Mouse (Mus musculus) limb, embryonic 11.5 days (tissue): Measurements from ENCODE around the gene Ugdh. TPM values are rescaled to one million over a fixed set of nuclear protein-coding genes. Genes with fewer than 3 reads are reported as not detected.
A peak's percentile ranks its signal among the peaks of the same experiment; 100 is the strongest.

Experiments used
- ATAC-seq: fragments of 200-750 bp; cut with Nextera tagmentation; 2 replicates; pipeline ENCODE4 v1.8.0; 2017; ENCODE audit warnings: low read depth; ENCODE audit not compliant: insufficient number of reproducible peaks, low FRiP score, low TSS enrichment
- DNase-seq: peaks from one replicate; pipeline ENCODE4 v3.0.0-alpha.2; 2015; ENCODE audit warnings: low spot score
- H3K27ac ChIP-seq: fragments of 300-500 bp; sonication (generic); replicated peaks from 2 replicates; pipeline ENCODE4 v1.5.1; 2014; ENCODE audit warnings: low read depth, mild to moderate bottlenecking, low read length
- H3K27me3 ChIP-seq: fragments of 300-500 bp; sonication (generic); 2 replicates; pipeline ENCODE4 v1.6.1; 2014; ENCODE audit warnings: mild to moderate bottlenecking, low read length, mixed read lengths; ENCODE audit not compliant: control insufficient read depth, insufficient read depth
- H3K36me3 ChIP-seq: fragments of 300-500 bp; sonication (generic); 2 replicates; pipeline ENCODE4 v1.6.1; 2014; ENCODE audit warnings: mild to moderate bottlenecking, low read length, moderate library complexity, mixed read lengths; ENCODE audit not compliant: control insufficient read depth, insufficient read depth
- H3K4me1 ChIP-seq: fragments of 300-500 bp; sonication (generic); 2 replicates; pipeline ENCODE4 v1.6.1; 2014; ENCODE audit warnings: low read length, mixed read lengths; ENCODE audit not compliant: control insufficient read depth, insufficient read depth
- H3K4me2 ChIP-seq: fragments of 300-500 bp; sonication (generic); 2 replicates; pipeline ENCODE4 v1.6.1; 2014; ENCODE audit warnings: low read depth, mild to moderate bottlenecking, moderate library complexity; ENCODE audit not compliant: severe bottlenecking
- H3K4me3 ChIP-seq: fragments of 300-500 bp; sonication (generic); 2 replicates; pipeline ENCODE4 v1.5.1; 2014; ENCODE audit warnings: low read depth, low read length
- H3K9ac ChIP-seq: fragments of 300-500 bp; sonication (generic); 2 replicates; pipeline ENCODE4 v1.6.1; 2014; ENCODE audit warnings: mild to moderate bottlenecking, low read length
- H3K9me3 ChIP-seq: fragments of 300-500 bp; sonication (generic); 2 replicates; pipeline ENCODE4 v1.6.1; 2016; ENCODE audit warnings: low read length; ENCODE audit not compliant: control insufficient read depth
- WGBS: fragments of 180-500 bp; shearing (Covaris S2); extraction: QIAGEN DNeasy Blood & Tissue Kit; methylation state at CpG from one replicate; pipeline ENCODE4 v1.1.7; 2014; 5-methylcytosine and 5-hydroxymethylcytosine counted together
- polyA plus RNA-seq: library from polyadenylated mRNA; unstranded; fragments of >200 nt; fragmentation: Nextera tagmentation; extraction: Ambion mirVana; gene quantifications from 2 replicates; pipeline ENCODE4 v1.2.1, GENCODE M21; 2014

Ugdh gene
- polyA plus RNA-seq, 1 experiment from 2014 or later, result 100 TPM

DNA sequence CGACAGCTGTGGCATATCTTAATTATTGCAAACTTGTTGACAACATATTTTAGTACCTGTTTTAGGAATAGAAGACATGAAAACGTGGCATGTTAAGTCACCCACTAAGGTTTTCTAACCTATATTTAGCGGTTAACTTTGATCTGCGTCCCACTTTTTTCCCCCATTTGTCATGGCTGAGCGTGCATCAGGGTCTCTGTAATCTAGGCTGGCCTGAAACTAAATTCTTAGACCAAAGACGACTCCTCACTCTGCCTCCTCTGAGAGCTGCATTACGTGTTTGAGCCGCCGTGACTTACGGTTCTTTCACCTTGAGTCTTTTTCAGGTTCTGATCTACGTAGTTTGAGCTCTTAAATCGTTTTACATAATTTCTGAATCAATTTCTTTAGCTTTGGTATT lies 44.0 kb downstream of the Ugdh start:
- H3K9me3 ChIP-seq, result no peaks in the 10 kb centered on the region
- DNase-seq (peak; percentile 36), ATAC-seq (no peak)
- 4% methylated on average over 12 of the region's 12 CpGs for WGBS
- peaks cover 15% of the 10 kb centered on the region for H3K36me3 ChIP-seq
- no peaks in the 10 kb centered on the region for H3K27me3 ChIP-seq
- H3K4me2 ChIP-seq, result peak overlapping the region; percentile 61
- H3K4me1 ChIP-seq, result no peaks in the 10 kb centered on the region; the same call in 1 of the 2 replicates
- H3K27ac ChIP-seq, result no peak overlapping the region
- peak overlapping the region; percentile 70 for H3K4me3 ChIP-seq
- peak overlapping the region; percentile 70 for H3K9ac ChIP-seq

DNA sequence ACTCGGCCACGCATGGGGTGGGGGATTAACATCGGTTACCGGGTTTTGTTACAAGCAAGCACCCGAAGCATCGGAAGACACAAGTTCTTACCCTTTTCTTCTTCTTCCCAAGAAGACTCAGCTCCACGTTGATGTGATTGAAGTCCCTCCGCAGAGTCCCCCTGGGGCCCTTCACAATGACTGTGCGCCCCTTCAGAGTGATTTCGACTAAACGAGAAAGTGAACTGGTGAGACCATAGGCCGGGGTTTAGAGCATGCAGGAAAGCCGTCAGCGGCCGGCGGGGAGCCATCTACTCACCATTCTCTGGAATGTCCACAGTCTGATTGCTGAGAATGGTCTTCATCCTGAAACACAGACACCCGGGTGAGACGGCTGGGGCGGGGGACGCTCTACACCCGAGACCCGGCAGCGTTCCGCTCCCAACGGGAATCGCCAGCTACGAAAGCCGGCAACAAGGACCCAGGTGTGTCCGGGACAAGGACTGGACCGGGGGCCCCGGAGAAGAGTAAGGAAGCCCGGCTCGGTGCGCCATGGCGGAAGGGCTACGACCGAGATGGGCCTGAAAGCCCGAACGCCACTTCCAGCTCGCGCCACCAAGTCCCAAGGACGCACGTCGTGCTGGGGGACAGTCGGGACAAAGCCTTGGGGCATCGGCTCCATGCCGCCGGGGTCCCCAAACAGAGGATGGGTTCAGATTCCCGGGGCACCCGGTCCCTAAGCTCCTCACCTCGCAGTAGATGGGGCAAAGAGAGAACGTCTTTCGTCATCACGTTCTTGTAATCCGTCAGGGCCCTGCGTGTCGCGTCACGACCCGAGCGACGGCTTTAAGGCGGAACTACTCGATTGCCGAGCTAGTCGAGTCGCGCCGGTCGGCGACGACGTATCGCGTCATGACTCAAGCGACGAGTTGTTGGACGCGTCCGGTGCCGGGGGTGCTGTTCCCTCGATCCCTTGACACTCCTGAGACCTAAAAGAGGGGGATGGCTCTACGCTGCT lies 44.8 kb downstream of the Ugdh start, which contains the start of the genes Rpl9 and Lias:
TSS of gene Rpl9 (minus strand) at position 797 of the 997 bp plus-strand sequence.
TSS of gene Lias (plus strand) at position 850 of the 997 bp plus-strand sequence.
- Histone ChIP-seq H3K4me1 (no peaks in the 10 kb centered on the region; the same call in 1 of the 2 replicates), H3K4me2 (peak within 1 kb of the TSS; percentile 65), H3K27ac (peak within 1 kb of the TSS; percentile 90), H3K4me3 (peak within 1 kb of the TSS; percentile 70), H3K9ac (peak within 1 kb of the TSS; percentile 88), H3K36me3 (peaks cover 13% of the 10 kb centered on the region), H3K9me3 (no peaks in the 10 kb centered on the region), H3K27me3 (no peaks in the 10 kb centered on the region)
- DNase-seq (peak; percentile 99), ATAC-seq (peak; percentile 94)
- under 1% methylated on average over 83 of the region's 83 CpGs for WGBS

DNA sequence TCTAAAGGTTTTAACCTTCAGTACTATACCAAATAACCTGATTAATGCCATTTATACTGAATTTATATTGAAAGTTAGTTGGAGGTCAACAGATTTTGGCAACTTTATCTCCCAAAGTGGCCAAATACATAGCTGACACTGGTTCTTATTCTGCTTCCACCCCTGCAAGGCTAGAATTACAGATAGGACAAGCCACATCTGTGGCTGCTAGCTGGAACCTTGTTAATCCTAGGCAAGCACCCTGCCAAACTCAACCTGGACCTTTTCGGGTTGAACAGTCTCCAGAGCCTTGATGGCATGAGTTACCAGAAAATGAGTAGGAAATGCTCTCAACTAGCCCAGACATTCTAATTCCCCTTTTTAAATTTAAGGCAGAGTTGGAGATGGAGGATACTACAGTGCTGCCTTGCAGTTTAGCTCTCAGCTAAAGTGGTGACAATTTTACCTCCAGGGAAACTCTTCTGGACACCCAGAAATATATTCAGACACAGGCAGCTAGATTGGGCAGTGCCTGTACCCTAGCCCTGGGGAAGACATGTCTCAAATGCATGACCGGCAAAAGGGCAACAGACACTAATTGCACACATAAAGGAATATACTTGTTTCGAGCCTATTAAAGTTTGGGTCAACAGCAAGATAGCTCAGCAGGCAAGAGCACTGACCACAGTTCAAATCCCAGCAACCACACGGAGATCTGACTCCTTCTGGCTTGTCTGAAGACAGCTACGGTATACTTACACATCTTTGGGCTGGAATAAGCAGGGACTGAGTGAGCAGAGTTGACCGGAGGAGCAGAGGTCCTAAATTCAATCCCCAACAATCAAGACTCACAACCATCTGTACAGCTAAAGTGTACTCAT lies 48.5 kb downstream of the Ugdh start:
- Histone ChIP-seq H3K4me2 (no peak overlapping the region), H3K27me3 (no peaks in the 10 kb centered on the region), H3K36me3 (peaks cover 13% of the 10 kb centered on the region), H3K27ac (no peak overlapping the region), H3K4me3 (no peak overlapping the region), H3K9ac (no peak overlapping the region), H3K4me1 (no peaks in the 10 kb centered on the region; the same call in 1 of the 2 replicates), H3K9me3 (no peaks in the 10 kb centered on the region)
- WGBS, result 80% methylated on average over 6 of the region's 6 CpGs
- ATAC-seq (no peak), DNase-seq (peak; percentile 26)

DNA sequence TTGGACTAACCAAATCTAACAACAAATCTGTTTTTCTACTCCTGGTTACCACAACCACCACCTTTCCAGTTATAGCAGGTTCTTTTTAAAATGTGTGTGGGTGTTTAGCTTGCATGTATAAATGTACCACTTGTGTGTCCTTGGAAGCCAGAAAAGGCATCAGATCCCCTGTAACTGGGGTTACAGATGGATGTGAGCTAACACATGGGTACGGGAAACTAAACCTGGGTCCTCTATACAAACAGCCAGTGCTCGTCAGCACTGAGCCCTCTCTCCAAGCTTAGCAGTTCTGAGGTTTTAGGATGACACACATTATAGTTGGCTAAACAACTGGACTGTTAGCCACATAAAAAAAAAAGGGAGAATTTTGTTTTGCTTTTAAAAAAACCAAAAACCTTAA lies 50.0 kb downstream of the Ugdh start:
- Histone ChIP-seq H3K9ac (no peak overlapping the region), H3K4me2 (no peak overlapping the region), H3K27ac (no peak overlapping the region), H3K4me3 (no peak overlapping the region), H3K27me3 (no peaks in the 10 kb centered on the region), H3K9me3 (no peaks in the 10 kb centered on the region), H3K4me1 (no peaks in the 10 kb centered on the region; the same call in 1 of the 2 replicates), H3K36me3 (peaks cover 13% of the 10 kb centered on the region)
- no peak for ATAC-seq
- DNase-seq, result no peak
- 77% methylated on average over 2 of the region's 2 CpGs for whole genome bisulfite sequencing

DNA sequence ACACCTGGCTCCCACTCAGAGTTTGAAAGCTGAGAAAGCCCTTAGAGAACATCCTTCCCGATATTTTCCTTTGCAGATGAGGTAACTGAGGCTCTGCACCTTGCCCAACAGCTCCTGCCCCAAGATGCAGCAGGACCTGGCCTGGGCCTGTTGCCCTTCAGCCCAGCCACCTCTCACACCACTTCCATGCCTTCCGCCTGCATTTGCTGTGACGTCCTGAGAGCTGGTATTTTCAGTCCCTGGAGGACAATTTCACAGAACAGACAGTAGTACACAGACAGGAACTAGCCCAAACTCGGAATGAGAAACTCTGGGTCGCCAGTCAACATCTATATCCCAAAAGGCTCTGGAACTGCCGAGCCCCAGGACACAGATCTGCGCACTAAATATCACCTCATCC lies 61.0 kb downstream of the Ugdh start:
- no peak overlapping the region for H3K27ac ChIP-seq
- WGBS, result 84% methylated on average over 7 of the region's 7 CpGs
- no peaks in the 10 kb centered on the region for H3K9me3 ChIP-seq
- H3K36me3 ChIP-seq, result no peaks in the 10 kb centered on the region
- ATAC-seq (no peak), DNase-seq (no peak)
- no peaks in the 10 kb centered on the region for H3K4me1 ChIP-seq
- H3K27me3 ChIP-seq, result no peaks in the 10 kb centered on the region
- no peak overlapping the region for H3K9ac ChIP-seq
- no peak overlapping the region for H3K4me3 ChIP-seq
- H3K4me2 ChIP-seq, result no peak overlapping the region

DNA sequence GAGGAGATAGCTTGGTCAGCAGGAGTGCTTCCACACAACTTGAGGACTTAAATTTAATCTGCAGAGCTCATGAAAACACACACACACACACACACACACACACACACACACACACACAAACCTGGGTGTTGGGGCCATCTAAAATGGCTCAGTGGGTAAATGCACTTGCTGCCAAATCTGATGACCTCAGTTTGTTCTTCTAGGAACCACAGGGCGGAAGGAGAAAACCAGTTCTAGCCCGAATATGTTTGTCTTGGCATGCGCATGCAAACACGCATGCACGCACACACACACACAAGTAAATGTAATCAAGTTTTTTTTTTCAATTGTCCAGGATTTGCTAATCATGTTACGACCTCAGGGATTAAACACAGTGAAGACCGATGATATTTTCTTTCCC lies 64.2 kb downstream of the Ugdh start:
- Histone ChIP-seq H3K27me3 (no peaks in the 10 kb centered on the region), H3K4me2 (no peak overlapping the region), H3K27ac (no peak overlapping the region), H3K9me3 (no peaks in the 10 kb centered on the region), H3K9ac (no peak overlapping the region), H3K4me3 (no peak overlapping the region), H3K36me3 (no peaks in the 10 kb centered on the region), H3K4me1 (no peaks in the 10 kb centered on the region)
- DNase-seq (no peak), ATAC-seq (no peak)
- WGBS, result 96% methylated on average over 7 of the region's 7 CpGs

DNA sequence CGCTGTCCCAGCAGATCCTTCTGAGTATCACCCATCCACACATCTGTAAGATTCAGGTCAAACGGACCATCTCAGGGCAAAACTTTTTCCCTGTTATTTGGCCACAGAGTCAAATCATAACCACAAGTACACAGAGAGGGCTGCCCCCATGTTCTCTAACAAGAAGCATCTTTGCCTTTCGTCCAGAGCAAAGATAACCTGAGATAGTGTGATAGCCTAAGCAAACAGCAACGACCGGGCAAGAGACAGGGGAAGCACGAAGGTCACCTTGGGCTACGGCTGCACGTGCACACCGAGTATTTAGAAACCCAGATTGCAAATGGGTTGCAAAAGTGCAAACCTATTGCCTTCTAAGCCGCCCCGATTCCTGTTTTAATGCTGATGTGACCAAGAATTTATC lies 67.9 kb downstream of the Ugdh start:
- Histone ChIP-seq H3K4me2 (no peak overlapping the region), H3K4me3 (no peak overlapping the region), H3K9me3 (no peaks in the 10 kb centered on the region), H3K9ac (no peak overlapping the region), H3K4me1 (no peaks in the 10 kb centered on the region), H3K27me3 (no peaks in the 10 kb centered on the region), H3K36me3 (no peaks in the 10 kb centered on the region), H3K27ac (no peak overlapping the region)
- ATAC-seq, result no peak
- WGBS, result 85% methylated on average over 11 of the region's 11 CpGs
- no peak for DNase-seq
